ENCODE assay signal across 16 mouse cellular contexts in genomic region chr7:113638098-113638497, GRCm38 (mm10).
DNase-seq lines count a peak whose midpoint lies in the region; ATAC-seq and TF ChIP-seq lines count a peak whose summit lies in the region.
"Had no signal": no experiment of that assay in that cellular context is flagged by ENCODE, and none has a peak within 500 bp of the region (broad histone marks: within the 10 kb centered on the region; RNA-seq: fewer than 3 reads in every experiment).

No protein-coding gene starts in this region.

- ATAC-seq in forebrain, embryonic 15.5 days (replicated peaks), result peak; percentile 71
- no peak for ATAC-seq in forebrain, embryonic 11.5 days (replicated peaks; ENCODE audit: low FRiP score)
- ATAC-seq in lung, postnatal 0 days, result no peak
- no peak for ATAC-seq in liver, postnatal 0 days
- ATAC-seq: inflammation-experienced regulatory T-cells, adult 6 months had no signal

- H3K4me2 ChIP-seq in forebrain, embryonic 15.5 days (replicated peaks), result no peak overlapping the region
- H3K4me2 ChIP-seq in forebrain, embryonic 11.5 days (ENCODE audit: low read depth, low read length, severe bottlenecking), result no peak overlapping the region
- no peak overlapping the region for H3K4me2 ChIP-seq in lung, postnatal 0 days (replicated peaks; ENCODE audit: low read depth, low read length)
- H3K4me2 ChIP-seq in liver, postnatal 0 days (ENCODE audit: low read depth, low read length), result no peak overlapping the region
- H3K4me2 ChIP-seq: midbrain, embryonic 12.5 days had no signal

- no peaks in the 10 kb centered on the region for H3K27me3 ChIP-seq in forebrain, embryonic 15.5 days
- no peaks in the 10 kb centered on the region for H3K27me3 ChIP-seq in forebrain, embryonic 11.5 days (ENCODE audit: control insufficient read depth, insufficient read depth, low read length)
- no peaks in the 10 kb centered on the region for H3K27me3 ChIP-seq in lung, postnatal 0 days (replicated peaks; ENCODE audit: insufficient read depth, low read length)
- H3K27me3 ChIP-seq in liver, postnatal 0 days (ENCODE audit: insufficient read depth, low read length), result no peaks in the 10 kb centered on the region
- H3K27me3 ChIP-seq: midbrain, embryonic 12.5 days had no signal

- H3K27ac ChIP-seq in forebrain, embryonic 15.5 days (replicated peaks), result peak overlapping the region; percentile 51; the same call in 1 of the 2 replicates
- no peak overlapping the region for H3K27ac ChIP-seq in forebrain, embryonic 11.5 days (ENCODE audit: low read depth, low read length)
- no peak overlapping the region for H3K27ac ChIP-seq in gastrocnemius, adult 2 months
- no peak overlapping the region for H3K27ac ChIP-seq in lung, postnatal 0 days (ENCODE audit: low read length)
- H3K27ac ChIP-seq in liver, postnatal 0 days (ENCODE audit: low read depth), result no peak overlapping the region
- H3K27ac ChIP-seq: midbrain, embryonic 12.5 days had no signal

- no peak for TF ChIP-seq CTCF in gastrocnemius, adult 2 months (IDR thresholded peaks at IDR 0.05)
- no peak for TF ChIP-seq CTCF in lung, postnatal 0 days (IDR thresholded peaks at IDR 0.05)
- TF ChIP-seq CTCF in liver, postnatal 0 days (IDR thresholded peaks at IDR 0.05; ENCODE audit: low read depth), result no peak

- H3K4me1 ChIP-seq in forebrain, embryonic 15.5 days, result 0 out of 2 replicates have a peak, but pooled peaks cover 3% of the 10 kb centered on the region
- H3K4me1 ChIP-seq in forebrain, embryonic 11.5 days (replicated peaks; ENCODE audit: control insufficient read depth, insufficient read depth, low read length), result no peaks in the 10 kb centered on the region
- H3K4me1 ChIP-seq in lung, postnatal 0 days (ENCODE audit: insufficient read depth, low read depth, low read length), result no peaks in the 10 kb centered on the region
- H3K4me1 ChIP-seq in liver, postnatal 0 days (ENCODE audit: insufficient read depth), result no peaks in the 10 kb centered on the region
- H3K4me1 ChIP-seq: midbrain, embryonic 12.5 days had no signal

- TF ChIP-seq EP300 in lung, postnatal 0 days (IDR thresholded peaks at IDR 0.05), result no peak
- TF ChIP-seq EP300 in liver, postnatal 0 days (IDR thresholded peaks at IDR 0.05; ENCODE audit: low read depth), result no peak

- no peak overlapping the region for H3K4me3 ChIP-seq in forebrain, embryonic 15.5 days
- no peak overlapping the region for H3K4me3 ChIP-seq in forebrain, embryonic 11.5 days (ENCODE audit: low read depth, low read length)
- H3K4me3 ChIP-seq in gastrocnemius, adult 2 months, result no peak overlapping the region
- H3K4me3 ChIP-seq in lung, postnatal 0 days (ENCODE audit: low read depth, low read length), result no peak overlapping the region
- no peak overlapping the region for H3K4me3 ChIP-seq in liver, postnatal 0 days (ENCODE audit: low read depth, low read length)
- H3K4me3 ChIP-seq: erythroblast, embryonic 14.5 days; midbrain, embryonic 12.5 days had no signal

- no peaks in the 10 kb centered on the region for H3K9me3 ChIP-seq in forebrain, embryonic 15.5 days
- no peaks in the 10 kb centered on the region for H3K9me3 ChIP-seq in forebrain, embryonic 11.5 days (ENCODE audit: control insufficient read depth, low read length)
- no peaks in the 10 kb centered on the region for H3K9me3 ChIP-seq in lung, postnatal 0 days (ENCODE audit: low read length)
- no peaks in the 10 kb centered on the region for H3K9me3 ChIP-seq in liver, postnatal 0 days (ENCODE audit: low read length)
- H3K9me3 ChIP-seq: midbrain, embryonic 12.5 days had no signal

- WGBS in forebrain, embryonic 15.5 days, result 35% methylated on average over 6 of the region's 6 CpGs
- WGBS in forebrain, embryonic 11.5 days, result 78% methylated on average over 6 of the region's 6 CpGs
- 75% methylated on average over 6 of the region's 6 CpGs for whole genome bisulfite sequencing in lung, postnatal 0 days
- WGBS in liver, postnatal 0 days (ENCODE audit: insufficient replicate concordance), result 74% methylated on average over 6 of the region's 6 CpGs

- DNase-seq in forebrain, embryonic 11.5 days (ENCODE audit: low spot score), result no peak
- peak; percentile 73 to 85 for DNase-seq in layer of hippocampus, adult 18-20 months (ENCODE audit: low spot score in 2 of 2)
- peak; percentile 48 to 63 for DNase-seq in left cerebral cortex, postnatal 10 days (ENCODE audit: extremely low spot score in 1 of 2, low spot score in 2 of 2)
- DNase-seq in telencephalon, adult 2 months (ENCODE audit: low read depth, low spot score), result peak; percentile 84
- no peak for DNase-seq in gastrocnemius, adult 2 months
- DNase-seq in lung, postnatal 0 days (ENCODE audit: low spot score), result no peak
- no peak for DNase-seq in liver, postnatal 0 days
- DNase-seq: adrenal gland, postnatal 25 days; kidney, postnatal 14 days; liver; lung, postnatal 10 days; thymus, adult 18-20 months had no signal

- intact Hi-C loops in left cerebral cortex, postnatal 10 days (cut with DNase I), result no loop called here
- intact Hi-C loops in gastrocnemius, adult 2 months (cut with DNase I), result no loop called here

- no peaks in the 10 kb centered on the region for H3K36me3 ChIP-seq in forebrain, embryonic 15.5 days
- no peaks in the 10 kb centered on the region for H3K36me3 ChIP-seq in forebrain, embryonic 11.5 days (ENCODE audit: control insufficient read depth, insufficient read depth, low read length)
- no peaks in the 10 kb centered on the region for H3K36me3 ChIP-seq in lung, postnatal 0 days (ENCODE audit: insufficient read depth, low read length)
- no peaks in the 10 kb centered on the region for H3K36me3 ChIP-seq in liver, postnatal 0 days (replicated peaks; ENCODE audit: insufficient read depth, low read length)
- H3K36me3 ChIP-seq: midbrain, embryonic 12.5 days had no signal

- no peak overlapping the region for H3K9ac ChIP-seq in forebrain, embryonic 15.5 days (replicated peaks)
- H3K9ac ChIP-seq in forebrain, embryonic 11.5 days (ENCODE audit: low read length), result no peak overlapping the region
- H3K9ac ChIP-seq in lung, postnatal 0 days (replicated peaks; ENCODE audit: low read depth), result no peak overlapping the region
- H3K9ac ChIP-seq in liver, postnatal 0 days (replicated peaks), result no peak overlapping the region
- H3K9ac ChIP-seq: midbrain, embryonic 12.5 days had no signal

Comparison
In these comparisons a context has a peak if more than half of its experiments do, and no peak if none do; other contexts are left out.
1. DNase-seq: peak in layer of hippocampus, adult 18-20 months (2 of 2), left cerebral cortex, postnatal 10 days (2 of 2) and telencephalon, adult 2 months (single experiment); none in forebrain, embryonic 11.5 days (single experiment), gastrocnemius, adult 2 months (single experiment), lung, postnatal 0 days (single experiment) and liver, postnatal 0 days (single experiment).